20 mouse cellular contexts compared by ENCODE assay signal in the genomic region with DNA sequence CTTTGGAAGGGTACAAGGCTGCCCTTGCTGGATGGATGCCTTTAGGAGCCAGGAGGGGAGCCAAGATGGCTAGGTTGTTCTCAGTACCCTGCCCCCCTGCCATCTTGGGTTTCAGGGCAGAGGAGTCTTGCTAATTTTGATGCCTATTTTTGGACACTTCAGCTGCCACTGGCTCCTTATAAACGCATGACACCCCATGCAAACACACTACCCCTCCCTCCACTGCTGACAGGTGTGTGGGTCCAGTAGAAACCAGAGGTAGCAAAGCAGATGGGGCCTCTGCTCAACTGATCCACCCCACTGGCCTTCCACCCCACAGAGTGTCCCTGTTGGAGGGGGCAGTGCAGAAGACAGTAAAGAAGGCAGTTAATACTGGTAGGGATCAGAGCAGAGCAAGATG. TPM values are rescaled to one million over a fixed set of nuclear protein-coding genes. Genes with fewer than 3 reads are reported as not detected.
DNase-seq lines count a peak whose midpoint lies in the region; ATAC-seq and TF ChIP-seq lines count a peak whose summit lies in the region.
"Had no signal": no experiment of that assay in that cellular context is flagged by ENCODE, and none has a peak within 500 bp of the region (broad histone marks: within the 10 kb centered on the region; RNA-seq: fewer than 3 reads in every experiment).

No protein-coding gene starts in this region.

- ATAC-seq in heart, embryonic 15.5 days (replicated peaks; ENCODE audit: insufficient number of reproducible peaks, insufficient read depth, low FRiP score, low read depth), result no peak
- no peak for ATAC-seq in megakaryocyte-erythroid progenitor cell, adult 5-6 weeks (replicated peaks; ENCODE audit: low FRiP score, low TSS enrichment, poor library complexity, severe bottlenecking)
- no peak for ATAC-seq in forebrain, embryonic 14.5 days
- ATAC-seq: CD4-positive, CD25-positive, alpha-beta regulatory T cell, adult 4 months; forebrain, postnatal 0 days; hindbrain, postnatal 0 days had no signal

- peak; percentile 43; the same call in 1 of the 2 replicates for TF ChIP-seq EP300 in CH12.LX (IDR thresholded peaks at IDR 0.05; ENCODE audit: low read length)

- dilution Hi-C loops in CH12.LX (cut with MboI; ENCODE audit: extremely low pct_ligation_motif_present, extremely low pct_unique_long_range_greater_than_20kb, low sequenced_read_pairs), result no loop called here

- no peak for TF ChIP-seq CTCF in CH12.LX (conservative IDR thresholded peaks at IDR 0.05 in 1 of 2, IDR thresholded peaks at IDR 0.05 in 1 of 2; ENCODE audit: low read depth in 2 of 2, low read length in 2 of 2)

- no peak overlapping the region for H3K4me2 ChIP-seq in heart, embryonic 15.5 days
- no peak overlapping the region for H3K4me2 ChIP-seq in CH12.LX (ENCODE audit: insufficient read depth, low read depth, poor library complexity, severe bottlenecking)
- H3K4me2 ChIP-seq in forebrain, embryonic 14.5 days (ENCODE audit: low read length), result no peak overlapping the region

- no peaks in the 10 kb centered on the region for H3K27me3 ChIP-seq in heart, embryonic 15.5 days
- H3K27me3 ChIP-seq in CH12.LX (replicated peaks), result no peaks in the 10 kb centered on the region
- no peaks in the 10 kb centered on the region for H3K27me3 ChIP-seq in limb, embryonic 10.5 days (ENCODE audit: low read depth, poor library complexity, severe bottlenecking)
- H3K27me3 ChIP-seq in forebrain, embryonic 14.5 days (replicated peaks; ENCODE audit: control insufficient read depth, insufficient read depth, low read length), result no peaks in the 10 kb centered on the region
- H3K27me3 ChIP-seq in forebrain, embryonic 10.5 days (ENCODE audit: poor library complexity, severe bottlenecking), result no peaks in the 10 kb centered on the region

- TF ChIP-seq POLR2A in CH12.LX (IDR thresholded peaks at IDR 0.05; ENCODE audit: low read depth, low read length), result no peak

- in situ Hi-C loops in CH12.LX (cut with MboI; ENCODE audit: low pct_ligation_motif_present, low pct_unique_long_range_greater_than_20kb, low sequenced_read_pairs), result no loop called here

- H3K4me1 ChIP-seq in heart, embryonic 15.5 days (replicated peaks), result peaks cover 24% of the 10 kb centered on the region
- peaks cover 14 to 95% of the 10 kb centered on the region in 2 experiments for H3K4me1 ChIP-seq in CH12.LX (ENCODE audit: control insufficient read depth in 1 of 2, insufficient read depth in 2 of 2)
- H3K4me1 ChIP-seq in limb, embryonic 10.5 days, result peaks cover 22% of the 10 kb centered on the region
- H3K4me1 ChIP-seq in forebrain, embryonic 14.5 days (ENCODE audit: control insufficient read depth, insufficient read depth, low read length), result no peaks in the 10 kb centered on the region
- peaks cover 5% of the 10 kb centered on the region for H3K4me1 ChIP-seq in forebrain, embryonic 10.5 days

- intact Hi-C loops in heart, postnatal 36 days (cut with DNase I), result no loop called here

- no peaks in the 10 kb centered on the region for H3K36me3 ChIP-seq in heart, embryonic 15.5 days
- H3K36me3 ChIP-seq in CH12.LX (replicated peaks in 1 of 2; ENCODE audit: control insufficient read depth in 1 of 2, insufficient read depth in 1 of 2, low read length in 1 of 2), result peaks cover 12 to 40% of the 10 kb centered on the region in 2 experiments
- H3K36me3 ChIP-seq in limb, embryonic 10.5 days, result no peaks in the 10 kb centered on the region
- H3K36me3 ChIP-seq in forebrain, embryonic 14.5 days (ENCODE audit: control insufficient read depth, insufficient read depth, low read length), result no peaks in the 10 kb centered on the region
- no peaks in the 10 kb centered on the region for H3K36me3 ChIP-seq in forebrain, embryonic 10.5 days (replicated peaks)

- H3K79me2 ChIP-seq in CH12.LX (replicated peaks; ENCODE audit: control insufficient read depth, extremely low read depth, insufficient read depth, poor library complexity, severe bottlenecking), result no peaks in the 10 kb centered on the region

- H3K4me3 ChIP-seq in heart, embryonic 15.5 days, result no peak overlapping the region
- no peak overlapping the region for H3K4me3 ChIP-seq in CH12.LX (replicated peaks in 1 of 3; ENCODE audit: low read depth in 2 of 3, low read length in 2 of 3, poor library complexity in 1 of 3)
- no peak overlapping the region for H3K4me3 ChIP-seq in limb, embryonic 10.5 days
- H3K4me3 ChIP-seq in forebrain, embryonic 14.5 days (ENCODE audit: low read depth, low read length), result no peak overlapping the region
- no peak overlapping the region for H3K4me3 ChIP-seq in forebrain, embryonic 10.5 days
- H3K4me3 ChIP-seq: erythroblast, embryonic 14.5 days had no signal

- peak overlapping the region; percentile 63 for H3K27ac ChIP-seq in heart, embryonic 15.5 days
- H3K27ac ChIP-seq in CH12.LX (ENCODE audit: insufficient read depth, low read depth), result no peak overlapping the region
- H3K27ac ChIP-seq in limb, embryonic 10.5 days, result 0 out of 2 replicates have a peak overlapping the region, but pooled peaks have one; percentile 11
- no peak overlapping the region for H3K27ac ChIP-seq in forebrain, embryonic 14.5 days (ENCODE audit: low read depth, low read length)
- H3K27ac ChIP-seq in forebrain, embryonic 10.5 days, result no peak overlapping the region
- H3K27ac ChIP-seq: hindbrain, postnatal 0 days; liver, embryonic 14.5 days had no signal

- WGBS in heart, embryonic 15.5 days, result 60% methylated on average over 1 of the region's 1 CpGs
- 88% methylated on average over 1 of the region's 1 CpGs for WGBS in limb, embryonic 10.5 days
- 90% methylated on average over 1 of the region's 1 CpGs for WGBS in forebrain, embryonic 14.5 days
- WGBS in forebrain, embryonic 10.5 days, result 81% methylated on average over 1 of the region's 1 CpGs

- no peak for DNase-seq in heart, postnatal 36 days
- DNase-seq in A20 (ENCODE audit: low read depth, low spot score) (peak; percentile 89), CH12.LX (ENCODE audit: extremely low read depth) (peak; percentile 51)
- no peak for DNase-seq in limb, embryonic 10.5 days (ENCODE audit: low spot score)
- DNase-seq in forebrain, embryonic 14.5 days (ENCODE audit: low spot score), result no peak
- no peak for DNase-seq in forebrain, embryonic 10.5 days (ENCODE audit: extremely low spot score, low spot score)
- DNase-seq: cerebellum, adult 9-11 months; embryo, embryonic 11 days; forebrain, postnatal 0 days; kidney, adult 11 months; midbrain, embryonic 14.5 days had no signal

- no peaks in the 10 kb centered on the region for H3K9me3 ChIP-seq in heart, embryonic 15.5 days (replicated peaks)
- H3K9me3 ChIP-seq in CH12.LX (replicated peaks; ENCODE audit: low read length), result no peaks in the 10 kb centered on the region
- no peaks in the 10 kb centered on the region for H3K9me3 ChIP-seq in limb, embryonic 10.5 days (replicated peaks)
- no peaks in the 10 kb centered on the region for H3K9me3 ChIP-seq in forebrain, embryonic 14.5 days (replicated peaks; ENCODE audit: control insufficient read depth, low read length)
- no peaks in the 10 kb centered on the region for H3K9me3 ChIP-seq in forebrain, embryonic 10.5 days

- no peak for TF ChIP-seq RAD21 in CH12.LX (IDR thresholded peaks at IDR 0.05; ENCODE audit: low read depth, low read length)

- H3K9ac ChIP-seq in heart, embryonic 15.5 days, result no peak overlapping the region
- no peak overlapping the region for H3K9ac ChIP-seq in CH12.LX (ENCODE audit: insufficient read depth, low read depth)
- no peak overlapping the region for H3K9ac ChIP-seq in forebrain, embryonic 14.5 days (ENCODE audit: low read length)
- H3K9ac ChIP-seq: forebrain, postnatal 0 days; liver, embryonic 14.5 days had no signal

RNA-seq across cellular contexts. Expression of gene Tnnt3, which starts 1.4 kb away (rescaled TPM):
- polyA plus RNA-seq in heart, embryonic 15.5 days (2015; fragmentation: Nextera tagmentation; extraction: Ambion mirVana), result 4.6 and 4.8 TPM in 2 replicates
- total RNA-seq in heart, postnatal 36 days (2021), result under 1 TPM; 0.61 to 0.68 TPM
- total RNA-seq in CH12.LX (2012; rRNA removed), result 1.5 and 3.1 TPM in 2 replicates
- 3.3 and 4.1 TPM in 2 replicates for total RNA-seq in CH12.LX (2014; rRNA removed)
- polyA plus RNA-seq in CH12.LX (2012; ENCODE audit: insufficient read length, low read depth), result 13.3 and 16.9 TPM in 2 replicates
- 1.6 and 1.7 TPM in 2 replicates for polyA plus RNA-seq in limb, embryonic 10.5 days (2016; fragmentation: Nextera tagmentation; extraction: Ambion mirVana)
- total RNA-seq in megakaryocyte-erythroid progenitor cell, adult 5-6 weeks (2014; fragmentation: Nextera tagmentation), result not detected in 2 replicates
- total RNA-seq in megakaryocyte-erythroid progenitor cell, adult 5-6 weeks (2017), result not detected in 2 replicates
- polyA plus RNA-seq in forebrain, embryonic 14.5 days (2014; fragmentation: Nextera tagmentation; extraction: Ambion mirVana), result 0.42 and 0.53 TPM in 2 replicates
- 0.33 and 1.1 TPM in 2 replicates for polyA plus RNA-seq in forebrain, embryonic 10.5 days (2016; fragmentation: Nextera tagmentation; extraction: Ambion mirVana)
- total RNA-seq: layer of hippocampus, postnatal 25 days; left cerebral cortex, postnatal 36 days; MEL had no signal
- polyA plus RNA-seq: erythroblast, embryonic 14.5 days had no signal

RNA-seq across cellular contexts. Expression of gene Mrpl23, which starts 32.5 kb away (rescaled TPM):
- 17.0 and 18.7 TPM in 2 replicates for polyA plus RNA-seq in heart, embryonic 15.5 days (2015; fragmentation: Nextera tagmentation; extraction: Ambion mirVana)
- total RNA-seq in heart, postnatal 36 days (2021), result 10 to 100 TPM; 12.8 to 13.1 TPM
- 58.9 and 71.2 TPM in 2 replicates for total RNA-seq in CH12.LX (2012; rRNA removed)
- 60.7 and 70.8 TPM in 2 replicates for total RNA-seq in CH12.LX (2014; rRNA removed)
- 7.5 and 8.3 TPM in 2 replicates for polyA plus RNA-seq in CH12.LX (2012; ENCODE audit: insufficient read length, low read depth)
- polyA plus RNA-seq in limb, embryonic 10.5 days (2016; fragmentation: Nextera tagmentation; extraction: Ambion mirVana), result 25.9 and 33.7 TPM in 2 replicates
- total RNA-seq in megakaryocyte-erythroid progenitor cell, adult 5-6 weeks (2014; fragmentation: Nextera tagmentation), result 13.0 and 13.8 TPM in 2 replicates
- total RNA-seq in megakaryocyte-erythroid progenitor cell, adult 5-6 weeks (2017), result 46.6 and 82.1 TPM in 2 replicates
- polyA plus RNA-seq in forebrain, embryonic 14.5 days (2014; fragmentation: Nextera tagmentation; extraction: Ambion mirVana), result 21.7 and 28.7 TPM in 2 replicates
- polyA plus RNA-seq in forebrain, embryonic 10.5 days (2016; fragmentation: Nextera tagmentation; extraction: Ambion mirVana), result 15.8 and 16.1 TPM in 2 replicates

RNA-seq across cellular contexts. Expression of gene Lsp1, which starts 39.4 kb away (rescaled TPM):
- 49.6 and 83.5 TPM in 2 replicates for polyA plus RNA-seq in heart, embryonic 15.5 days (2015; fragmentation: Nextera tagmentation; extraction: Ambion mirVana)
- total RNA-seq in heart, postnatal 36 days (2021), result 10 to 100 TPM; 31.7 to 40.4 TPM
- 314 and 364 TPM in 2 replicates for total RNA-seq in CH12.LX (2012; rRNA removed)
- total RNA-seq in CH12.LX (2014; rRNA removed), result 367 and 377 TPM in 2 replicates
- 715 and 732 TPM in 2 replicates for polyA plus RNA-seq in CH12.LX (2012; ENCODE audit: insufficient read length, low read depth)
- 28.7 and 31.1 TPM in 2 replicates for polyA plus RNA-seq in limb, embryonic 10.5 days (2016; fragmentation: Nextera tagmentation; extraction: Ambion mirVana)
- 16.9 and 39.8 TPM in 2 replicates for total RNA-seq in megakaryocyte-erythroid progenitor cell, adult 5-6 weeks (2014; fragmentation: Nextera tagmentation)
- 12.1 and 42.5 TPM in 2 replicates for total RNA-seq in megakaryocyte-erythroid progenitor cell, adult 5-6 weeks (2017)
- polyA plus RNA-seq in forebrain, embryonic 14.5 days (2014; fragmentation: Nextera tagmentation; extraction: Ambion mirVana), result 5.8 and 5.9 TPM in 2 replicates
- 10.7 and 12.0 TPM in 2 replicates for polyA plus RNA-seq in forebrain, embryonic 10.5 days (2016; fragmentation: Nextera tagmentation; extraction: Ambion mirVana)
- total RNA-seq: MEL had no signal

RNA-seq across cellular contexts. Expression of gene Tnni2, which starts 58.4 kb away (rescaled TPM):
- 16.8 and 16.9 TPM in 2 replicates for polyA plus RNA-seq in heart, embryonic 15.5 days (2015; fragmentation: Nextera tagmentation; extraction: Ambion mirVana)
- 1 to 10 TPM; 1.6 to 3.4 TPM for total RNA-seq in heart, postnatal 36 days (2021)
- 35.0 and 50.1 TPM in 2 replicates for total RNA-seq in CH12.LX (2012; rRNA removed)
- 74.0 and 77.4 TPM in 2 replicates for total RNA-seq in CH12.LX (2014; rRNA removed)
- 88.1 and 154 TPM in 2 replicates for polyA plus RNA-seq in CH12.LX (2012; ENCODE audit: insufficient read length, low read depth)
- polyA plus RNA-seq in limb, embryonic 10.5 days (2016; fragmentation: Nextera tagmentation; extraction: Ambion mirVana), result 2.4 and 3.6 TPM in 2 replicates
- not detected in 2 replicates for total RNA-seq in megakaryocyte-erythroid progenitor cell, adult 5-6 weeks (2014; fragmentation: Nextera tagmentation)
- 0.99 and 18.9 TPM in 2 replicates for total RNA-seq in megakaryocyte-erythroid progenitor cell, adult 5-6 weeks (2017)
- 0.67 and 0.82 TPM in 2 replicates for polyA plus RNA-seq in forebrain, embryonic 14.5 days (2014; fragmentation: Nextera tagmentation; extraction: Ambion mirVana)
- 0.46 and 1.4 TPM in 2 replicates for polyA plus RNA-seq in forebrain, embryonic 10.5 days (2016; fragmentation: Nextera tagmentation; extraction: Ambion mirVana)
- total RNA-seq: MEL had no signal
- polyA plus RNA-seq: CD4-positive, CD25-positive, alpha-beta regulatory T cell, adult 4 months; erythroblast, embryonic 14.5 days; midbrain, embryonic 14.5 days had no signal

Comparison
In these comparisons a context has a peak if more than half of its experiments do, and no peak if none do; other contexts are left out.
1. H3K27ac ChIP-seq: peak in heart, embryonic 15.5 days (single experiment) and limb, embryonic 10.5 days (single experiment); none in CH12.LX (single experiment), forebrain, embryonic 14.5 days (single experiment) and forebrain, embryonic 10.5 days (single experiment).
2. DNase-seq: peak in A20 (single experiment) and CH12.LX (single experiment); none in heart, postnatal 36 days (0 of 2), limb, embryonic 10.5 days (single experiment), forebrain, embryonic 14.5 days (single experiment) and forebrain, embryonic 10.5 days (single experiment).